Mouse (Mus musculus): Measurements from ENCODE around the gene Rps25. TPM values are rescaled to one million over a fixed set of nuclear protein-coding genes. Genes with fewer than 3 reads are reported as not detected.

Rps25 gene
- total RNA-seq (2023), result 1,000 to 10,000 TPM; 2,876 to 2,979 TPM

DNA sequence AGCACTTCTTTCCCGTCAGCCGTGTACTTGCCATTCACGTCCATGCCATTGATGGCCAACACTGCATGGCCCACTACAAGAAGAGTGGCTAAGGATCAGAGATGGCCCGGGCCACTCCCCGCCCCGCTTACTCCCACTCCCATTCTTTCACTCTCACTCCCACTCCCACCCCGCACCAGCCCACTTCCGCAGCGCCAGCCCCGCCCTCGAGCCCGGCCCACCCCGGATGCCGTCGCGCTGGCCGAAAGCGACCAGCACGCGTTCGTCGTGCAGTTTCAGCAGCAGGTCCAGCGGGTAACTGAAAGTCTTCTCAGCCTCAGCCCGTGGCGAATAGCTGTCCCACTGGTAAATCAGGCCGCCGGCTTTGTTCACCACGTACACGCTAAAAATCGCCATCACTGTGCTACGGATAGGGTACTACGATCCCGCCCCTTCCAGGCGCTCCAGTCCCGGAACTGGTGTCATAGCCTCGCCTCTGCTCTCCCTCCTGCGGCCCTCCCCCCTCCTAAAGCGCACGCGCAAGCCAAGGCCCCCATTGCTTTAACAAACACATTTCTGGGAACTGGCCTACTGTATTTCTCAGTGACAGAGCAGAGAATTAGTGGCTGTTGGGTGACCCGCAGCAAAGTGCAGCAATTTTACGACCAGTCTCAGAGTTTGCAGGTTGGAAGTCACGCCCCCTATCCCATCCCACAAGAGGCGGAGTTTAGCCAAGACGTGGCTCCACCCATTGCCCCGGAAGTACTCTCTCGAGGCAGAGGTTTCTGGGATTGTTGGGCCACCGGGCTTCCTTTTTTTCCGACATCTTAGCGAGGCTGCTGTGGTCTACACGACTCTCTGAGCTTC, at the start of gene Rps25, which contains the start of gene Trappc4:
TSS of gene Rps25 (plus strand) at position 234 of the 846 bp plus-strand sequence.
TSS of gene Trappc4 (minus strand) at position 695 of the 846 bp plus-strand sequence.

DNA sequence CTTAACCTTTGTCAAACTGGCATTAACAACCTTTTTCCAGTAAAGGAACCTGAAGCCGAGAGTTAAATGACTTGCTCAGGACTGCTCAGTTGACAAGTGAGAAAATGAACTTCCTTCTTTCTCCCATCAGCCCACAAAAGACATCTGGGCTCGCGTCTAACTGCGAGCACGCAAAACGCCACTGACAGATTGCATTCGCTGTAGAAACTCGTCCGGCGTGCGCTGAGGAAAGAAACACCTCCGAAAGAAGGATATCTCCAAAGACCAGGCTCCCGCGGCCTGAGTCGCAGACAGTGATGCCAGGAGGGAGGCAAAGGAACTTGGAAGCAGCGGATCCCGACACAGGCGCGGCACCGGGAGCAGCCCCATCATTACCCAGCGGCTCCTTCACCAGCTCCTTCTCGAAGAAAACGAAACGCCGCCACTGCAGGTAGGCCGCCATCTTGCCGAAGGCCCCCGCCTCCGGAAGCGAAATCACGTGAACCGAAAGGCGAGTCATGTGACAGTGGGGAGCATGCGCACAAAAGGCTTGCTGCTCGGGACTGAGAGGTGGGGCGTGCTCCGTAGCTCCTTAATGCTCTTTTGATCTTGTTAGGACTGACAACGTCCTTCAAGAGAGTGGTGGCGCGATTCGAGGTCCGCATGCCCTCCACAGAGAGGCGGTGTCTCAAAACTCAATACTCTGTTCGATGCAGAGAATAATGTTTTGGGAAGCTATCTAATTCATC, 45.6 kb upstream of the Rps25 start, which contains the start of gene Vps11:
TSS of gene Vps11 (minus strand) at position 481 of the 728 bp plus-strand sequence.

DNA sequence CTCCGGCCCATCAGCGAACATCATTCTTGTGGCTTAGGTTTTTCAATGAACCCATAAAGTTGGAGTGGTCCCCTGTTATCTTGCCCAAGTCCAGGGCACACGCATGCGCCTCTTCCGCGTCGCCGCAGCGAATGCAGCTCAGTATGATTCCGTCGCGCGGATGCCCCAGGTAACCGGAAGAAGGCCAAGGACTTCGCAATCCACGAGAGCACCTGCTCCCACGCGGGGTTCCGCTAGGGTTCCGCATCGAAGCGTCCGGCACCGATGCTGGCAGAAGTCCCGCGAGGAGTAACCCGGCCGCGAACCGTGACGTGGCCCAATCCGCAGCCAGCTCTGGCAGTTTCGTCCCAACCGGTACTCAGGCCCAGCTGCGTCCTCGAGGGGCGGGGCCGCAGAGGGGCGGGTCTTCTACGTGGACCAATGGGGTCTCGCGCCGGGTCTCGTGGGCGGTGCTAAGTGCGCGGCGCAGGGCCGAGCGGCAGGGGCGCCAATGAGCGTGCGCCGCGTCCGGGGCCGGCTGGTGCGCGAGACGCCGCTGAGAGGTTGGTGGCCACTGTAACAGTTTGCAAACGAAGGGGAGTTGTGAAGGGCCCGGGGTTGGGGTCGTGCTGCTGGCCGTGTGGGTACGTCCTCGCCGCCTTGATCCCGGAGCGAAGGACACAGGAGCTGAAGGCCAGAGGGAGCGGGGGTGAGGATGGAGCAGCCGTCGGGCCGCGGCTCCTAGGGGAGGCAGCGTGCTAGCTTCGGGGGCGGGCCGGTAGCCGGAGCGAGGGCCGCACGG, 27.7 kb upstream of the Rps25 start, which contains the start of gene Hyou1:
TSS of gene Hyou1 (plus strand) at position 437 of the 781 bp plus-strand sequence.

DNA sequence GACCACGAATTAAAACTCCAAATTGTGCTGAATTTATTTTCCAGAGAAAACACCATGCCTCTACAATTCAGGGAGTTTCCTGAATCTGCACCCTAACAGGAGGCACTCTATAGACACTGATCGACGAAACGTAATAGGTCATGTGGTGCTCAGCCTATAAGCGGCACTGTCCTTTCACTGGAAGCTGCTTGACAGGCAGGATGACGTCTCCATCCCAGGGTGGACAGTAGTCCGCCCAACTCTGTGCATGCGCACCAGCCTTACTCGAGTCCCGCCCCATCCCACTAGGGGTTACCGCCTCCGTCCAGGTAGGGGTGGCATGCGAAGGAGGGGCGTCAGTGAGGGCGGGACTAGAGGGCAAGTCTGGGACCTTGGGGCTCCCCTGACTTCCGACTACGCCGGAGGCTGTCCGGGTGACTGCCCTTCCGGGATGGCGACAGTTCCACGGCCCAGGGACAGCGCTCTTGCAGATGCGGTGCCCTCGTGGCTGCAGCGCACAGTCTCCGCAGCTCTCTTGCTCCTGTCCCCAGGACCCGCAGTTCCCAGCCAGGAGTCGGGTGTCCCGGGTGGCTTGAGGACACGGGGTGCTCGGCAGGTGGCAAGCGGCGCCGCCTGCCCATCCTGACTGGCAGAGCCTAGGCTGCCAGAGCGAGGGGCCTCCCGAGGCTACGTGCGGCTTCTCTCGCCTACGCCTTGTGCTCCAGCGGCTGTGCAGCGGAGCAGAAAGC, 10.1 kb upstream of the Rps25 start, which contains the start of gene Slc37a4:
TSS of gene Slc37a4 (plus strand) at position 169 of the 728 bp plus-strand sequence.

DNA sequence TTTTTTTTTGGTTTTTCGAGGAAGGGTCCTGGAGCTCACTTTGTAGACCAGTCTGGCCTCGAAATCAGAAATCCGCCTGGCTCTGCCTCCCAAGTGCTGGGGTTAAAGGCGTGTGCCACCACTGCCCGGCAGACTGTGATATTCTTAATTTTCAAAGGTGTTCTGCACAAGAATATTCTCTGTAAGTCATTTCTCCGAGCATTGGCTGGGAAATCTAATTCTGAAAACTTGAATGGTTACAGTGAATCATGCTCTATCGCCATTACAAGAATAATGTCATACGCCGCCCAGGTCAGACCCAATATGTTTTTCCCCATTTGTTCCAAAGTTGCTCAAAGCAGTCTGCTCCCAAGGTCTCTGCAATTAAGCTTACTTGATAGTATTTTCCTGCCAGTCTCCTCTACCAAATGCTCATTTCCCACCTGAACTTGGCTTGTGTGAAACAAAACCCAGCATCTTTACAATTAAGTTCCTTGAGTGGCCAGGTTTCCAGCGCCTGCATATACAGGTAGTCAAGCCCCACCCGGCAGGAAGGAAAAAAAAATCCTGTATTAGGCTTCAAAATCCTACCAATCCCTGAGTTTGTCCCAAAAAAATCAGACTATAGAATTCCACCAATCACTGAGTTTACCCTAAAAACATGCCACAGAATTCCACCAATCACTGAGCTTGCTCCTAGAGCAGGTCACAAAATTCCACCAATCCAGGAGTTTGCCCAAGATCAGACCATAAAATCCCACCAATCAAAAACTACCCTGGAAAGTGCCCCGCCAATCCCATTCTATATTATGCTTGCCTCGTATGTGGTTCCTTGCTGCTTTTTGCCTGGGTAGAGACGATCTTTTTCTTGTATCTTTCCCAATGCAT, 11.8 kb downstream of the Rps25 start, which contains the start of gene Ccdc84:
TSS of gene Ccdc84 (minus strand) at position 51 of the 867 bp plus-strand sequence.

DNA sequence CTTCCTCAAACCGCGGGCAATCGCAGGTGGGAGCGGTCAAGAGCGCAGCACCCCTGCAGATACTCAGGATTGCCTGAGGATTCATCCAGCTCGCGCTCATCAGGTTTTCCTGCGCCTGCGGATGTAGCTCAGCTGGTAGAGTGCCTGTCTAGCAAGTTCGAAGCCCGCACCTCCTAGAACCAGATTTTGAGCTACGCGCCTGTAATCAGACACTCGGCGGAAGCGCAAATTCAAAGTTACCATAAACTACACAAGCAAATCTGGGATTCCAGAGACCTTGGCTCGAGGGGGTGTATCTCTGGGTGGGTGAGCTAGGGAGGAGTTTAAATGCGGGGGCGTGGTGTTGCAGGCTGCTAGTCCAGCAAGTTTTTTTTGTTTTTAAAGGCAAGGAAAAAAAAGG, 34.0 kb downstream of the Rps25 start, which contains the start of gene Foxr1:
TSS of gene Foxr1 (minus strand) at position 176 of the 400 bp plus-strand sequence.

DNA sequence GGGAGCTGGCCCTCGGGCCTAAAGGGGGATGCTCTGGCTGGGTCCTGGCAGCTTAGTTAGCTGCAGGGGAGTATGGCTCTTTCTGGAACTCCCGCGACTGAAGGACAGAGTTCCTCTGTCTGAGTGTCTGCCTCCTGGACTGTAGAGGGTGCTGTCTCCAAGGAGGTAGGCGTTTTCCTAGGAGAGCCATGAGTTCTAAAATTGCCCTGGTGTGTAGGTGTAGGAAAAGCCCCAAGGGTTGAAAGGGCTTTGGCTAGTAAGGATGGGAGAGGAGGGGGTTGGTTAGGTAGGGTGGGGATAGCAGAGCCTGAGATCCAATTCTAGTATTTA, 47.9 kb downstream of the Rps25 start, which contains the start of gene Upk2:
TSS of gene Upk2 (minus strand) at position 86 of the 330 bp plus-strand sequence.

Other genes starting within 250 kb of the Rps25 start
- 100 to 1,000 TPM; 169 to 185 TPM for gene Cbl, start 173.1 kb upstream of the Rps25 start, total RNA-seq (2023)
- gene Ccdc153, start 166.5 kb upstream of the Rps25 start, total RNA-seq (2023), result not detected
- gene Pdzd3, start 155.7 kb upstream of the Rps25 start, total RNA-seq (2023), result under 1 TPM in 1 of 2 experiments, not detected in 1; 0.50 TPM
- 1 to 10 TPM; 3.6 to 5.0 TPM for gene Nlrx1, start 138.5 kb upstream of the Rps25 start, total RNA-seq (2023)
- gene Abcg4, start 118.5 kb upstream of the Rps25 start, total RNA-seq (2023), result under 1 TPM in 1 of 2 experiments, not detected in 1; 0.47 TPM
- gene Hinfp, start 101.5 kb upstream of the Rps25 start, total RNA-seq (2023), result 10 to 100 TPM; 55.1 to 69.3 TPM
- 10 to 100 TPM; 17.0 to 29.0 TPM for gene C2cd2l, start 86.9 kb upstream of the Rps25 start, total RNA-seq (2023)
- 10 to 100 TPM in 1 of 2 experiments, 1 to 10 TPM in 1; 8.9 to 11.5 TPM for gene Dpagt1, start 81.1 kb upstream of the Rps25 start, total RNA-seq (2023)
- 10 to 100 TPM; 37.5 to 58.5 TPM for gene H2afx, start 72.4 kb upstream of the Rps25 start, total RNA-seq (2023)
- 10 to 100 TPM; 18.0 to 24.2 TPM for gene Hmbs, start 62.9 kb upstream of the Rps25 start, total RNA-seq (2023)
- gene Vps11, start 45.5 kb upstream of the Rps25 start, total RNA-seq (2023), result 10 to 100 TPM; 51.2 to 57.1 TPM
- 10 to 100 TPM; 71.4 to 78.9 TPM for gene Hyou1, start 27.6 kb upstream of the Rps25 start, total RNA-seq (2023)
- 10 to 100 TPM; 16.4 to 18.4 TPM for gene Slc37a4, start 10.3 kb upstream of the Rps25 start, total RNA-seq (2023)
- gene Trappc4, start 461 bp downstream of the Rps25 start, total RNA-seq (2023), result 10 to 100 TPM; 50.5 to 56.7 TPM
- 10 to 100 TPM; 33.1 to 41.6 TPM for gene Ccdc84, start 11.4 kb downstream of the Rps25 start, total RNA-seq (2023)
- not detected for gene Foxr1, start 34.0 kb downstream of the Rps25 start, total RNA-seq (2023)
- gene Upk2, start 47.8 kb downstream of the Rps25 start, total RNA-seq (2023), result not detected
- gene Bcl9l, start 75.7 kb downstream of the Rps25 start, total RNA-seq (2023), result 100 to 1,000 TPM; 207 to 232 TPM
- gene Cxcr5, start 154.7 kb downstream of the Rps25 start, total RNA-seq (2023), result 10 to 100 TPM; 14.1 TPM
- 100 to 1,000 TPM; 214 to 236 TPM for gene Ddx6, start 197.8 kb downstream of the Rps25 start, total RNA-seq (2023)